Mouse (Mus musculus) neutrophil, adult 83 days (primary cell): ENCODE results near the gene Map3k6. TPM values are rescaled to one million over a fixed set of nuclear protein-coding genes. Genes with fewer than 3 reads are reported as not detected.

Experiments used
- total RNA-seq, 2 experiments: library from RNA; stranded (reverse); gene quantifications; one replicate each; pipeline ENCODE4 v1.2.4; 2023

Gene Map3k6
- 1 to 10 TPM; 6.1 to 8.7 TPM for total RNA-seq

GRCm38 (mm10) chr4:133240490-133240921, at the start of gene Map3k6:
Gene Map3k6, plus strand, starts transcription at chr4:133240818.

GRCm38 (mm10) chr4:133211751-133212561, 28.7 kb upstream of the Map3k6 start, which contains the start of the genes Cd164l2 and Gpr3:
Gene Cd164l2, plus strand, starts transcription at chr4:133212131.
Gene Gpr3, minus strand, starts transcription at chr4:133212536.

GRCm38 (mm10) chr4:133262882-133263281, 22.3 kb downstream of the Map3k6 start, which contains the start of gene Sytl1:
Gene Sytl1, minus strand, starts transcription at chr4:133263113.

GRCm38 (mm10) chr4:133277104-133278026, 36.7 kb downstream of the Map3k6 start, which contains the start of gene Tmem222:
Gene Tmem222, minus strand, starts transcription at chr4:133277792.

Other genes starting within 250 kb of the Map3k6 start
- gene Ahdc1, start 229.6 kb upstream of the Map3k6 start, total RNA-seq, result 1 to 10 TPM; 6.4 to 7.8 TPM
- gene Wasf2, start 110.3 kb upstream of the Map3k6 start, total RNA-seq, result 100 to 1,000 TPM; 230 to 271 TPM
- gene Cd164l2, start 28.7 kb upstream of the Map3k6 start, total RNA-seq, result not detected
- gene Gpr3, start 28.3 kb upstream of the Map3k6 start, total RNA-seq, result not detected
- gene Sytl1, start 22.3 kb downstream of the Map3k6 start, total RNA-seq, result 10 to 100 TPM; 32.7 to 33.3 TPM
- gene Tmem222, start 37.0 kb downstream of the Map3k6 start, total RNA-seq, result 10 to 100 TPM; 31.7 to 32.5 TPM
- gene Wdtc1, start 112.7 kb downstream of the Map3k6 start, total RNA-seq, result 10 to 100 TPM; 55.9 to 59.9 TPM
- 10 to 100 TPM; 62.6 to 62.7 TPM for gene Slc9a1, start 128.9 kb downstream of the Map3k6 start, total RNA-seq
- gene Tent5b, start 239.3 kb downstream of the Map3k6 start, total RNA-seq, result not detected